Mouse (Mus musculus): ENCODE measurements around the gene Mmp28.

Gene Mmp28

DNA sequence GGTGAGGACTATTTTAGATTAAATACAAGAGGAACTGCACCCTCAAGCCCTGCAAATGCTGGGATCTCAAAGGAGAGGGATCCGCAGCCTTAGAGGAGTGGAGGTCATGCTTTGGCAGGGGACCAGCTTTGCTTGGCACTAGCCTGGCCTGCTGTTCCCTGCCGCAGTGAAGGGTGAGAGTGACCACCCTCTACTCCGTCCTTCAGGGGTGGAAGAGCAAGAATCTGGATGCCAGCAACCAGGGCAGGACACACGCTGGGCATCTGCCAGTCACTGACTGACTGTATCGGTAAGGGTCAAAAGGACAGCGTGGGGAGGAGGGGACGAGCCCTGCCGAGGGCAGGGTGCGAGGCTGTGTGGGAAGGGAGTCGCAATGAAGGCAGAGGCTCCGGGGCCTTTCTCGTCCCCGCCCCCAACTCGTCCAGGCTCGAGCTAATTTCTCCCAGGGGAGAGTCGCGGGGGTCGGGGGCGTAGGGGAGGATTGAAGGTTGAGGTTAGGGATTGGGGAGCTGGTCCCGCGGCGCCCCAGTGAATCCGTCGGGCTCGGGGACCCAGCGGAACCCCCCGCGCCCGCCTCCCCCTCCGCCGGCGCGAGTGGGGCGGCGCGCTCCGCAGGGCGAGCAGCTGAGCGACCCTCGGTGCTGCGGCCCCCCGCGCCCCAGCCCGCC is 53.6 kb downstream of the Mmp28 start, which contains the start of gene Rasl10b:
Gene Rasl10b, plus strand, starts transcription at position 51 of the 668 bp plus-strand sequence.
- DNase-seq (ENCODE audit: low read depth, low spot score) = peak; percentile 36

GRCm38 (mm10) chr11:83408242-83408641 is 54.6 kb downstream of the Mmp28 start:
- DNase-seq (ENCODE audit: low read depth, low spot score) = no peak

GRCm38 (mm10) chr11:83406391-83406790 is 56.5 kb downstream of the Mmp28 start:
- DNase-seq (ENCODE audit: low read depth, low spot score) = no peak

- no peak for DNase-seq (ENCODE audit: low read depth, low spot score)
Observed at GRCm38 (mm10) chr11:83403787-83404186, 59.1 kb downstream of the Mmp28 start.

DNA sequence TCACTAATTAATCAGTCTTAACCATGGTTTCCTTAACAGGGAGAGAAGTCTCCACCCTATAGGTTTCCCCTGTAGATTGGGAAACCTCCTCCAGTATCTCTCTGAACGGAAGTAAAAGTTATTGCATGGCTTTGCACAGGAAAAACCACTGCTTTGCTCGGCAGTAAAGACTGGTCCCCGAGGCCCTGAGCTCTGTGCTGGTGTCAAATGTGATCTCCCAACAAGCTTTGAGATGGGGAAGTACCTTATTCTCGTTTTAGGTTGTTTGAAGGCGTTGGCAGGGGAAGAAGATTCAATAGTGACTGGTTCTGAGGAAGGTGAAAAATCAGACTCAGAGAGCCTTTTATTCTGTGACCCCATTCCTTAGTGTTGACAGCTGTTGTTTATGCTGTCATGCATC is 64.1 kb downstream of the Mmp28 start:
- no peak for DNase-seq (ENCODE audit: low read depth, low spot score)

DNA sequence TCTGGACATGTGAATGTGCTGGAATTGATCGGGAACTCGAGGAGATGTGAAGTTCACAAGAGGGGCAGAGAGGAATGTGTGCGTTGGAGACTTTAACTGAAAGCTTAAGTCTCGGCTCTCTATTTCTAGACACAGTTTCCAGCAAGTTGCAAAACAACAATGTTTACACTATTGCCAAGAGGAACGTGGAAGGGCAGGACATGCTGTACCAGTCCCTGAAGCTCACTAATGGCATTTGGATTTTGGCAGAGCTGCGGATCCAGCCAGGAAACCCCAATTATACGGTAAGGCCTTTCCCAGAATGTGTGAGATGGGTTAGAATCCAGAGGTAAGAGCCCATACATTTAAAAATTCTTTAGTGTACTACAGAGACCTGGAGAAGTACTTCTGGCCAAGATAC is 65.2 kb downstream of the Mmp28 start:
- no peak for DNase-seq (ENCODE audit: low read depth, low spot score)

GRCm38 (mm10) chr11:83394802-83395439 is 68.0 kb downstream of the Mmp28 start:
- no peak for DNase-seq (ENCODE audit: low read depth, low spot score)

DNA sequence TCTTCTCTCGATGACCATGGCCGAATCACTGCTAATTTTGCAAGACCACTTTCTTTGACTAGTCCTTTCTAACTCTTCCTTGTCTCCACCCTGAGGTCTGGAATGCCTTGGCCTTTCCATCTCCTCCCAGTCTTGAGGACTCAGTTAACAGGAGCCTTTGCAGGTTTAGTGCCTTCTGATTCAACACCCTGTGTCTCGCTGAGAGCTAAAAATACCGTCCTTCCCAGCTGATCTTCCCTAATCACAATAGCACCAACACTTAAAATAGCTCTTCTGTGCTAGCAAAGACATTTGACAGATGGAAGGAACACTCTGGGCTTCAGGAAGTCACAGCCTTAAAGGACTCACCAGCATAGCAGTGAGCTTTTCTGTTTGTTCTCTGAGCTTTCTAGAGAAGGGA is 69.8 kb downstream of the Mmp28 start:
- DNase-seq (ENCODE audit: low read depth, low spot score) = no peak

All from ES-CJ7 (cell line).